Mouse (Mus musculus) adrenal gland, adult 18-20 months (tissue): Measurements from ENCODE around the gene Mrpl2. TPM values are rescaled to one million over a fixed set of nuclear protein-coding genes. Genes with fewer than 3 reads are reported as not detected.

ENCODE experiments used
- DNase-seq, 2 experiments: peaks; one replicate each; pipeline ENCODE4 v3.0.0; 2021 to 2022; ENCODE audit warnings: low spot score in 2 of 2
- total RNA-seq, 2 experiments: library from RNA; stranded (reverse); gene quantifications; 1 replicate in 1 of 2; 2 replicates in 1 of 2; pipeline ENCODE4 v1.2.3; 2021

Mrpl2 gene
- total RNA-seq, 2 experiments from 2014 or later: 97.8 to 99.8 TPM

DNA sequence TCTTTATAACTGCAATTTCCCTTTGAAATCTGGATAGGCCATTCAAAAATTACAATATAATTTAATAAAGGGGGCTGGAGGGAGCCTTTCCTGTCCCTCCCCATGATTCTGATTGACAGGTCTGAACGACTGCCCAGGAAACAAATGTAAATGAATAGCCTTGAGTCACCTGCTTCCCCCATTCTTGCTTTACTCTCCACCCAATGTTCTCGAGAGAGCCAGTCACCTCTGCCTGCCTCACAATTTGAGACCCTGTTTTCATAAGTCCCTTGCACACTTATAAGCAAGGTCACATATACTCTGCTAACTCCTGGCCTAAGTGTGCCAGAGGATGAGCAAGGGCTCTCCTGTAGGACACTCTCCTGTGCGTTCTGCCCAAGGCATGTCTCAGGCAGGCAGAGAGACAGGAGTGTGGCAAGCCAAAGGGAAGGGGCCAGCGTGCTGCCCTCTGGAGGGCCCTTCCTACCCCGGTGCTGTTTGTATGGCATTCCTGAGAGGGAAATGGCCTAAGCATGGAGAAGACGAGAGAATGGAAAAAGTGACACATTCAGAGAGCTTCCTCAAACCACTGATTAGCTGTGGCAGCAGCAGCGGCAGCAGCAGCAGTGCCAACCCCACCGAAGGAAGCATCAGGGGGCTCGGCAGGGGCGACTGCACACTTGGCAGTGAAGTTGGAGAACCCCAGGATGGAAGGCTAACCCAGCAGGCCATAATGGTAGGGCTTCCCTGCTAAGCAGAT lies 22.0 kb upstream of the Mrpl2 start:
- no peak for DNase-seq

DNA sequence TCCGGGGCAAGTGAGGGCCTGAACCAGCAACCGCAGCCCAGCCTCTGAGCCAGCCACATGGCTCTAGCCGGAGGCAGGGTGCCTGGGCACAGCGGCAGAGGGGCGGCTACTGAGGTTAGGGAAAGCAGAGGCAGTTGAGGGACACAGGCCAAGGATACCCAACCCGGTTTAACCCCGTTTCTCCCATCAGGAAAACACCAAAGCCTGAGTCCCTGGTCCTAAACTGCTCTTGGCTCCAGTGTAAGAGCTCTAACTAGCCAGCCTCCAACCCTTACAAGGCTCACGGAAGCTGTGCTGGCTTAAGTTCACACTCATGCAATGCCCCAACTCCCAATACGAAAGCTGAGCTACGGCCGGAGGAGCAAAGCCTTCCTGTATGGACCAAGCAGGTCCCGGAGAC lies 21.4 kb upstream of the Mrpl2 start:
- DNase-seq: no peak

DNA sequence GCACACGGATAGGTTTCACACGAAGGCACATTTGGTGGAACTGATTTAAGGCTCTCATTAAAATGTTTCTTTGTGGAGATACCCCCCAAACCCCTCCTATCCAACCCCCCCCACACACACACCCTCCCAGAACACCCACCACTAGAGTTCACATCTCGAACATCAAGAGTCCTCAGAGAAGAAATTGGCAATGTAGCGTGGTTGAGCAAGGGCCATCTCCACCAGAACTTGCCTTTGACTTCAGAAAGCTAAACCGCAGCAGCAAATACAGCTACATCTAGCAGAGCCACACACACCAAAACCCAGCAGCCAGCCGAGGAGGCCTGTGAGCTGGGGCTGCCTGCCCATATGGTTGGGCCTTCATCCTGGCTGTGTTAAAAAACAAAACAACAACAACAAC lies 18.6 kb upstream of the Mrpl2 start:
- no peak for DNase-seq

DNA sequence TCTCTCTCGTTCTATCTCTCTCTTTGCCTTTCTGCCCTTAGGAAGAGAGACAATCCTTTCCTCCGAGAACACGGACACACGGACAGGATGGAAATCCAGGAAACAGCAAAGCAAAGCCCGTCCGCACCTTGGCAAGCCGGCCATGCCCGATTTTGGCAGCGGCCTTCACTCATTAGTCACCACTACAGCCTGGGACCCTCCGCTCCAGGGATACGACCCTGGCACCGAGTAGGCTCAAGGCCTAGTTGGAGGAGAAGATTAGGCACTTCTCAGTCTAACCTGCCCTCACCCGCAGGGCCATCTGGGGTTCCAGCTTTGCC lies 17.6 kb upstream of the Mrpl2 start:
- DNase-seq: no peak

DNA sequence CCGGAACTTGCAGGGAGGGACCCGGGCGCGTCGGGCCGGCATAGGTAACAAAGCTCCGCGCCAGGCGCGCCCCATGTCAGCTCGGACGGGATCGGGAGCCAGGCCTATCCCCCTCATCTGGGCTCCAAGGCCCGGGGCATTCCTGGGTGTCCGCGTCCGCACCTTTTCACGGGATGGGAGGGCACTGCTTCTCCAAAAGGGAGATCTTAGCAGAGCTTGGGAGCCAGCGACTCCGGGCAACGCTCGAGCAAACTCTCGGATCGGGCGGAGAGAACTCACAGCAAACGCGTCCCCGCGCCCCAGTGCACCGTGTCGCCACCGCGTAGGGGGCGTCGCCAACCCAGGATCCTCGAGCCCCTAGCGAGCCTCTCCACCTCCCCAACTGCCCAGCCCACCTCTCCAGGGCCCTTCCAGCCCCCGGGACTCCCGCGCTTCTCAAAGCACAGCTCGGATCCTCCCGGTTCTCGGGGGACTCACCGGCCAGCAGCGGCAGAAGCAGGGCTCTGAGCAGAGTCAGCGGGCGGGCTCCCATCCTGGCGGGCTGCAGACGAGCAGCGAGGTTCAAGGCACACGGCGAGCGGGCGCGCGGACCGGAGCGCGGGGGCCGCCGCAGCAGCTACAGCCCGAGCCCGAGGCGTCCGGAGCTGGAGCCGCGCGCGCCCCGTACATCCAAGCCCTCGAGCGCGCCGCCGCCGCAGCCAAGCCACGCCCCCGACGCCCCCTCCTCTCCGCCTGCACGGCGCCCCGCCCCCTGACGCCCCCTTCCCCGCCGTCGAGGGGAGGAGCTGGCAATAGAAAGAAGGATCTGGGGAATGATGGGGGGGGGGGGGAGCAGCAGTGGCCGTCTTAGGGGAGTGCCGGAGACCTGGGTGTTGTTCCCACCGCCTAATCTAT lies 17.0 kb upstream of the Mrpl2 start, which contains the start of gene Ptk7:
Gene Ptk7 (minus strand): TSS at position 714 of the 894 bp plus-strand sequence.
- peak; percentile 37 to 53 for DNase-seq

DNA sequence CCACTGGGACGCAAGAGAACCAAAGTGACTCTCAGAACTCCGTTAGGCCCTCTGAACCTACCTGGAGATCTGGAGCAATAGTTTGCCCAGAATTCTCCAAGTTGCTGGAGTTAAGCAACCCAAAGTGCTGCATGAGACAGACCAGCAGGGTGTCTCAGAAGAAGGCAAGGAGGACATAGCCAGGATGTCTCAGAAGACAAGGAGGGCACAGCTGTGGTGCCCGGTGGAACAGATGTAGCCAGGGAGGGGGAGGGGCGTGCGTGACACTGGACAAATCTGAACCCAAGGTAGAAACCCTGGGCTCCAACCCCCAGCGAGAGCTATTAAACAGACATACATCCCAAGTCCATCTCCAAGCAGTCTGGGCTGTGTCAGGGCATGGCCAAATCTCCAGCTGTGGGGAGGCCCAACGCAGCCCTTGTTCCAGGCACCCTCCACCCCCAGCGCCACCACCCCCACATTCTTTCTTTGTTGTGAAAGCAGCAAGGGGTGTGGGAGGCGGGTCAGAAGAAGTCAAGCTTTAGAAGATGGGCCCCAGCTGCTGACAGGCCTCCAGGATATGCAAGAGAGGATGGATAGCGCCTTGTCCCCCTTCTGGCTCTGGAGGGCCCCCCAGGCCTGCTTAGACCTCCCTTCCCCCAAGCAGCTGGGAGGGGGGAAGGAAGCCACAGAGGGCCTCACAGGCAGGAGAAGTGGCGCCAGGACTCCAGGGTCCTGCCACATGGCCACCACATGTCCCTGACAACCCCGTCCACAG lies 16.2 kb upstream of the Mrpl2 start:
- DNase-seq: no peak

DNA sequence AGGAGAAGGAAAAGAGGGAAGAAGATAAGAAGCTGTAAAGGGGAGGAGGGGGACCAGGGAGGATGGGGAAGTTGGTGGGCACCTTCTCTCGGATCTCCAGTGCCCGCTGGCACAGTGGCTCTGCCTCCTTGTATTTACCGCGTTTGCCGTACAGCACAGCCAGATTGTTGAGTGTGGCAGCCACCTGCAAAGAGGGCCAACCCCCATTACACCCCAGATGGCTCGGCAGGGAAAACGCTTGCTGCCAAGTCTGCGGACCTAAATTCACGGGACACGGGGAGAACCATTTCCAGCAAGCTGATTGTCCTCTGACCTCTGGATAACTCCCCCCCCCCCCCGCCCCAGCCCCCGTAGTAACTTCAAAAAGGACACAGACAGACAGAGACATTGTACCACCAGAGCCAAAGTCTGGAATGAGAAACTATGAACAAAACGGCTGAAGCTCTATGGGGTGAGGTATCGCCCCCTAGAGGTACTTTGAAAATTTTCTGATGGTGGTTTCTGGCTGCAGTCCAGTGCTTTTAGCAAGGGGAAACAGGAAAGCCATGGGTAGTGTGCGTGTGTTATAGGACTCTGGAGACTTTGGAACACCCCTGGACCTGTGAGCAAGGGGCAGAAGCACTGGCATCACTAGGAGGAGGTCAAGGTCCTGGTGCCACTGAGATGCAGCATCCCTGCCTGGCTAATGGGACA lies 9.1 kb upstream of the Mrpl2 start:
- DNase-seq: peak in 1 of 2 experiments; percentile 31

DNA sequence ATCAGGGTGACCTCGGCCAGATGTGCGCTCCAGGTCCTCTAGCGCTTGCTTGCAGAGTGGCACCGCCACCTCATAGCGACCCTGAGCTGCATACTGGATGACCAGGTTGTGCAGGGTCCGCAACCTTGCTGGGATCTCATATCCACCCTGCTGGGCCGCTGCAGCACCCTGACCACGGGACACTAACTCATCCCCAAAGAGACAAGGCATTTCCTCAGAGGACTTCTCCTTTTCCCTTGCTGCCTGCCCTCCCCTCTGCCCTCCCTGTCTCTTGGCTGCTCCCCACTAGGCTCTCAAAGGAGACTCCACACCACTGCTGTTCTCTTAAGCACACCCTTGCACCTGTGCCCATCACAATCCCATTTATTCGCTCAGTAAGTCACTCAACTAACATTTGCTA lies 6.1 kb upstream of the Mrpl2 start:
- no peak for DNase-seq

DNA sequence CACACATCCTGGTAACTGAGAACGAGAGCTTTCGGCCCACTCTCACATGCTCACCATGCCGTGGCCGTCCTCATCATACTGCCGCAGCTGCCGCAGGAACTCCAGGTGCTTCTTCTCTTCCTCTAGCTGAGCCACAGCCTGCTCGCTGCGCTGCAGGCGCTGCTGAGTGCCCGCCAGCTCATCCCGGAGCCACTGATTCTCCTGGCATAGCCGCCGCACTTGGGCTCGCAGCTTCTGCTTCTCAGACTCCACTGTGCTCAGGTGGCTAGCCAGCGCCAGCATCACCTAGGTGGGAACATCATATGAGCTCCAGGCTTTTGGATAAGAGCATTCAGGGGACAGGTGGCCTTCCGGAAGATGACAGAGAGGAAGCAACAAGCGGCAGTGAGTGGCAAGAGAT lies 4.0 kb upstream of the Mrpl2 start:
- no peak for DNase-seq

DNA sequence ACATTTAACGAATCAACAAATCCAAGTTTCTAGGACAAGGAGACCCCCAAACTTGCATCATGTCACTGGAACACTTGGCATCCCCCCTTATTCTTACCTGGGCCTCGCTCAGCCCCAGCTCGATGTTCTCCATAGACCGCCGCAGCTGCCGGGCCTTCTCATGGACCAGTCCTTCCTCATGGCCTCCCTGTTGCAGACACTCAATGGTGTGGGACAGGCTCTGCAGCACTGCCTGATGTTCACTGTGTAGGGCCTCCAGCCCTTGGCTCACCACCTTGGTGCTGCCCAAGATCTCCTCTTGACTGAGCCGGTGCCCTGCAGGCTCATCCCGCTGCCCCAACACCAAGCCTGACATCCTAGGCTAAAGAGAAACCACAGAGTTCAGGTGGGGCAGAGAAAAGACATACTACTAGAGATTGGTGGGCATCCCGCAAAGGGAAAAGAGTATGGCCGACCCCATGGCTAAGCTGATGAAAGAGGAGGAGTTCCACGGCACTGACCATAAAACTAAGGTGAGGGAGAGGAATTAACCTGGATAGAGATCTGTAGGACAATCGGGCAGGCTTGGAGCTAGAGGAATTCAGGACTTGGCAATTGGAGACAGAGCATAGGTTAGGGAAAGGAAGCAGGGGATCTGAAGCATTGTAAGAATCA lies 1.8 kb upstream of the Mrpl2 start:
- no peak for DNase-seq

DNA sequence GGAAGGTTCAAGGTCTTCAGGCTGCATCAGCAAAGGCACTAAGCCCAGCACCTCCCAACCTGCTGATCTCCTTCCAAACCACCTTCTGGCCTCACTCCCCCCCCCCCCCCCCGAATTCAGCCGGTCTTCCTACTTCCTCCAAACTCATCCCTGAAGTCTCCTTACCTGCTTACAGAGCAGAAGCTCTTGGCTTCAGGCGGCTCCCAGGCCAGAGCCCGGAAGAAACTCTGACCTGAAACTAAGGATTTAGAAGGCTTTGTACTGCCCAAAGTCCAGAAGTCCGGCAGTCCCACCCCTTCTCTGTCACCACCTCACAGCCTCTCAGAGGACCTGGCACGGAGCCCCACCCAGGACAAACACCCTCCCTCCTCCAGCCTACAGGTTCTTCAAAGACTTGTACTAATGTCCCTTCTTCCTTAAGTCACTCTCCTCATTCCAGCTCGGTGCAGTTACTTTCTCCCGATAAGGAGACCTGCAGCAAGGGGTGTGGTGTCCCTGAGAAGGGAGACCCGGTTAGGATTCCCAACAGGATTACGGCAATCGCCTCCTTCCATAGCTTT lies 1.0 kb upstream of the Mrpl2 start:
- DNase-seq: peak; percentile 54 to 56

DNA sequence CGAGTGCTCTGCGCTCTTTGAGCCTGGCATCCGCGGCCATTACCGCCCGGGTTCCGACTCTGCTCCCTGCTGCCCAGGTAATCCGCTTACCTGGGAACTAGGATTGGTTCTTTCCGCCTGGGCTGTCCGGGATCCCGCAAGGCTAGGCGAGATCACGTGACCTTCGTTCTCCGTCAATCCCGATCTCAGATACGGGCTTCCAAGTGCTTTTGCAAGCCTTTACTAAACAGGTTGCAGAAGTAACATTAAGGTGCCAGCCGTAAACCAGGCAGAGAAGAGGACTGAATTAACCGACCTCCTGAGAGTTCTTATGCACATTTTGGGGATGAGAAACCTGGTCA lies 263 bp downstream of the Mrpl2 start:
- no peak for DNase-seq

DNA sequence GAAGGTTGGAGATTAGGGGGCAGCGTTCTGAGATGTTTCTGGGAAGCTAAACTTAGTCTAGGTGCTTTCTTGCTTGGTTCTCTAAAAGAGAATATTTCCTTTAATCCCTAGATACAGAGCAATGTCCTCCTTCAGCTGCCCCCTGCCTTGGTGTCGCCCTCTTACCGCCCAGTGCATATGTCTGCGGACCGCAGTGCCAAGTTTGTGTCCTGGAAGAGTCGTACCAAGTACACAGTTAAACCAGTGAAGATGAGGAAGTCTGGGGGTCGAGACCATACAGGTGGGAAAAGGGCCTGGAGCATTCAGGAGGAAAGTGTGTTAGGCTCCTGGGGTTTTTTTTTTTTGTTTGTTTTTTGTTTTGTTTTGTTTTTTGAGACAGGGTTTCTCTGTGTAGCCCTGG lies 1.2 kb downstream of the Mrpl2 start:
- DNase-seq: no peak

DNA sequence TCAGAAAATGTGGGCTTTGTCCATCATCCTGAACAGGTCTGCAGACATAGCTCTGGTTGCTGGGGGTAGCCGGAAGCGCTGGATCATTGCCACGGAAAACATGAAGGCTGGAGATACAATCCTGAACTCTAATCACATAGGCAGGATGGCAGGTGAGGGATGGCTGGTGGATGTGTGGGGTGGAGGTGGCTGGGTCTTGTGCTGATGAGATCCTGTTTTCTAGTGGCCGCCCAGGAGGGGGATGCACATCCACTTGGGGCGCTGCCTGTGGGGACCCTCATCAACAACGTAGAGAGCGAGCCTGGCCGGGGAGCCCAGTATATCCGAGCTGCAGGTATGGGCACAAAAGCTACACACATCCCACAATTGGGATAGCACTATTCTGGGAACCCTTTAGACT lies 2.4 kb downstream of the Mrpl2 start:
- DNase-seq: no peak

DNA sequence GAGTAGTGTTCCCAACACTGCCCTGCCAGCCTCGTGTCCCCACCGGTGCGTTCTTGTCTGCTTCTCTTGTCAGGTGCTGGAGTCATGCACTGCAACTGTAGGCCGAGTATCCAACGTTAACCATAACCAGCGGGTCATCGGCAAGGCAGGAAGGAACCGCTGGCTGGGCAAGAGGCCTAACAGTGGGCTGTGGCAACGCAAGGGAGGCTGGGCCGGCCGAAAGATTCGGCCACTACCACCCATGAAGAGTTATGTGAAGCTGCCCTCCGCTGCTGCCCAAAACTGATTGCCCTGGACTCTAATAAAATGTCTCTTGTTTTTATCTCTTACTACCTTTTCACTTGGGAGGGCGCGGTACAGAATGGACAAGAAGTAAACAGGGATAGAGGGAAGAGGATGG lies 3.8 kb downstream of the Mrpl2 start:
- peak in 1 of 2 experiments; percentile 17 for DNase-seq

DNA sequence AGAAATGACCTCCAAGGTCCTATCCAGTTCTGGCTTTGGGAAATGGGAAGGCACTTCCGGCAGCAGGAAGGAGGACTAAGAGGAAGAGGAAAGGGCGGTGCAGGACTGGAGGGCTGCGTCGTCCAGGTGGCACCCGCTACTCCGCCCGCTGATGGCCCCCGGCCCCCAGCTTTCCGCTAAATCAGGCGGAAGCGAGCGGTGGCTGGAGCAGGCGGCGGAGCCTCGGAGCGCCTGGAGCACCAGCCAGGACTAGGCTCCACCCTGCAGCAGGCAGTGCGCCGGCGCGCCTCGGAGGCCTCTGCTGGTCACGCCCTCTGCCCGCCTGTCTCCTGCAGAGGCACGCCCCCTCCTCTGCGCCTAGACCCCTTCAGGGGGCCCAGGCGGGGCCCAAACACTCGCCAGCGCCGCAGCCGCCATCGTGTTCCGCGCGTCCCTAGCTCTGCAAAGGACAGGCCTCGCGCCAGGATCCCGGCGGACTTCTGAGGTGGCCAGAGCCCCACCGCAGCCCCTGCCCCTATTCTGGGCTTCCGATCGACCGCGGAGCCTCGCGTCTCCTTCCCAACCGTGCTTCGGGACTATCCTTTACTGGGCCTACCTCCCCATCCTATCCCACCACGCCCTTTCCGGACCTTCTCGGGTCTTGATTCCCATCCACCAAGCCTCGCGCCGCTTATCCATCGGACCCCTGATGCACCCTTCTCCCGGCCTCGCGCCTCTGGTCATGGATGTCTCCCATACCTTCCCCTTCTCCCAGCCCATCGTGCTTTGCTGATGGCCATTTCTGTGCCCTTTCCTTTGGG lies 4.4 kb downstream of the Mrpl2 start, which contains the start of gene Cul7:
Gene Cul7 (plus strand): TSS at position 106 of the 800 bp plus-strand sequence.
- peak; percentile 82 to 83 for DNase-seq

DNA sequence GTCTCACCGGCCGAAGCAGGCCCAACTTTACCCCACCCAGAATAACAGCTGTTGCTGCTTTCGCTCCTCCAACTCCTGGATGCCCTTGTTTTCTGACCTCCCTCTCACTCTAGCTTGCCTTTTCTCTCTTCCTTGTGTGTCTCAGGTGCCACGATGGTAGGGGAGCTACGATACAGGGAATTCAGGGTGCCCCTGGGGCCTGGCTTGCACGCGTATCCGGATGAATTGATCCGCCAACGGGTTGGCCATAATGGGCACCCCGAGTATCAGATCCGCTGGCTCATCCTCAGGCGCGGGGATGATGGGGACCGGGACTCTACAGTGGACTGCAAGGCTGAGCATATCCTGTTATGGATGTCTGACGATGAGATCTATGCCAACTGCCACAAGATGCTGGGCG lies 5.3 kb downstream of the Mrpl2 start:
- no peak for DNase-seq

DNA sequence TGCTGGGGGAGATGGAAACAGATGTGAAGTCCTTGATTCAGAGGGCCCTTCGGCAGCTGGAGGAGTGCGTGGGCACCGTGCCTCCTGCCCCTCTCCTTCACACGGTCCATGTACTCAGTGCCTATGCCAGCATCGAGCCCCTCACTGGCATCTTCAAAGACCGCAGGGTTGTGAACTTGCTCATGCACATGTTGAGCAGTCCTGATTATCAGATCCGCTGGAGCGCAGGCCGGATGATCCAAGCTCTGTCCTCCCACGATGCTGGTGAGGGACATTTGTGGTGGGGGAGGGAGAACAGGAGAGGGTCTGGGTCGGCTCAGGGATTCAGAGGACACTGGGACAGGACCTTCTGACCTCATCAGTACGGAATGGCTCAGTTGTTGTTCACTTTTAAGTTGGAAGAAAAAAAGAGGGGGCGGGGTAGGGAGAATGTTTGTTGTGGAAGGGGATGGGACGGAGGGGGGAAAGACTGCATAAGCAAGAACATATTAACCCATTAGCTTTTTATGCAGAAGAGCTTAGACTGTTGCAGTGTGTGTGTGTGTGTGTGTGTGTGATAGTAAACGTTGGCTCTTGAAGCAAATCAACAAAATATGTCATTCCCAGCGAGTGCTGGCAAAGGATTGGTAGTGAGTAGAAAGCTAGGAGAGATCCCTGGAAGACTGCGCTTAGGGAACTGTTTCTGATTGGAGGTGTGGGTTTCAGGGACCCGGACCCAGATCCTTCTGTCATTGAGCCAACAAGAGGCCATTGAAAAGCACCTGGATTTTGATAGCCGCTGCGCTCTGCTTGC lies 5.9 kb downstream of the Mrpl2 start:
- no peak for DNase-seq

DNA sequence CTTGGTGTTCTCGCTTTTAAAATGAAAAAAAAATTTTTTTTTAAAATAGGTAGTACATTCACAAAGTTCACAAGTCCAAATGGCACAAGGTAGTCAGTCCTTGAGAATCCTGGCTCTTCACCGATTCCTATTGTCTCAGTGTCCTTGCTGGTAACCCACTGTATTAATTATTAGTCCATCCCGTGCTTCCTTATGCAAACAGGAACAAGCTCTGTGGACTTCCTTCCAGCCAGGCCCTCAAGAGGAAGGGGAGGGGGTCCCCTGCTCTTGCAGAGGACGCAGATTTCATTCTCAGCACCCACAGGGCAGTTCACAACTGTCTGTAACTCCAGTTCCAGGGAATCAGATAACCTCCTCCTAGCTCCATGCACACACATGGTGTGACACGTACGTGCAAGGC lies 10.0 kb downstream of the Mrpl2 start:
- no peak for DNase-seq
